Mouse (Mus musculus) midbrain, embryonic 10.5 days (tissue): ENCODE data around the gene Gm20850. TPM values are rescaled to one million over a fixed set of nuclear protein-coding genes. Genes with fewer than 3 reads are reported as not detected.
"Not testable (repeated sequence)": the region's sequence is repeated elsewhere in the genome, so short reads cannot be mapped to it uniquely, and the experiment has no call there.

Source experiments
- DNase-seq: peaks from one replicate; pipeline ENCODE4 v3.0.0-alpha.2; 2017; ENCODE audit warnings: low spot score
- H3K27ac ChIP-seq: fragments of 300-500 bp; sonication (generic); replicated peaks from 2 replicates; pipeline ENCODE4 v1.5.1; 2016; ENCODE audit warnings: mild to moderate bottlenecking
- H3K27me3 ChIP-seq: fragments of 300-500 bp; sonication (generic); 2 replicates; pipeline ENCODE4 v1.6.1; 2016; ENCODE audit warnings: low read depth, mild to moderate bottlenecking; ENCODE audit not compliant: poor library complexity, severe bottlenecking
- H3K36me3 ChIP-seq: fragments of 300-500 bp; sonication (generic); 2 replicates; pipeline ENCODE4 v1.6.1; 2016; ENCODE audit warnings: mild to moderate bottlenecking, moderate library complexity
- H3K4me1 ChIP-seq: fragments of 300-500 bp; sonication (generic); 2 replicates; pipeline ENCODE4 v1.6.1; 2016
- H3K4me3 ChIP-seq: fragments of 300-500 bp; sonication (generic); 2 replicates; pipeline ENCODE4 v1.5.1; 2016; ENCODE audit warnings: mild to moderate bottlenecking, moderate library complexity
- H3K9me3 ChIP-seq: fragments of 300-500 bp; sonication (generic); replicated peaks from 2 replicates; pipeline ENCODE4 v1.6.1; 2016; ENCODE audit warnings: mild to moderate bottlenecking
- WGBS: fragments of 180-500 bp; shearing (Covaris S2); methylation state at CpG from one replicate; pipeline ENCODE4 v1.1.7; 2016; 5-methylcytosine and 5-hydroxymethylcytosine counted together
- polyA plus RNA-seq: library from polyadenylated mRNA; unstranded; fragments of >200 nt; fragmentation: Nextera tagmentation; extraction: Ambion mirVana; gene quantifications from 2 replicates; pipeline ENCODE4 v1.2.1, GENCODE M21; 2016

Gene Gm20850
- polyA plus RNA-seq: not detected in 2 replicates

- not testable (repeated sequence) for H3K4me1 ChIP-seq, H3K4me3 ChIP-seq, H3K27ac ChIP-seq, DNase-seq, H3K9me3 ChIP-seq, H3K36me3 ChIP-seq, H3K27me3 ChIP-seq
- WGBS: no CpG with 5 or more reads among the region's 6 CpGs
Measured at GRCm38 (mm10) chrY:75715022-75715421, at the start of gene Gm20850. Gm20850 (plus strand) TSS chrY:75715322.
